ENCODE assay signal across 21 mouse cellular contexts in the genomic region with DNA sequence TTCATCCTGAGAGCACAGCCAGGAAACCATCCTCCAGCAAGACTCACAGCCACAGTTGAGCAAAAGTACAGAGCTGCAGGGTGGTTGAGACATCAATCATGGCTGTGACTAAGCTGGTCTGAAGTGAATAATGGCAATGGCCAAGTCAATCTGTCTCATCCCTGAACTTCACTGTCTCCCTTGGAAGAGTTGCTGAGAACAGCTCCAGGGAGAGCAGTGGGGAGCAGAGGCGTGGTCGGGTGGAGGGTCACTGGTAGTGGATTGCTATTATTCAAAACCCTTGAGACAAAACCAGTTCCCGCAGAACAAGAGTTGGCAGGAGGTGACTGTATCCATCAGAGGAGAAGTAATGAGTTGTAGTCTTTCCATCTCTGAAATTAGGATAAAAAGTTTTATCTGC.
DNase-seq lines count a peak whose midpoint lies in the region; TF ChIP-seq lines count a peak whose summit lies in the region.
"Had no signal": no experiment of that assay in that cellular context is flagged by ENCODE, and none has a peak within 500 bp of the region (broad histone marks: within the 10 kb centered on the region; RNA-seq: fewer than 3 reads in every experiment).

No protein-coding gene starts in this region.

- WGBS in kidney, adult 2 months: 82% methylated on average over 3 of the region's 3 CpGs

- H3K4me1 ChIP-seq in kidney, adult 2 months (ENCODE audit: control insufficient read depth, insufficient read depth, low read length): no peaks in the 10 kb centered on the region
- H3K4me1 ChIP-seq: embryonic facial prominence, embryonic 12.5 days; heart, embryonic 15.5 days; hindbrain, embryonic 13.5 days; kidney, embryonic 15.5 days had no signal

- H3K4me3 ChIP-seq in kidney, adult 2 months (ENCODE audit: insufficient read depth, low read depth, low read length): no peak overlapping the region
- H3K4me3 ChIP-seq: embryonic facial prominence, embryonic 12.5 days; heart, embryonic 15.5 days; hindbrain, embryonic 13.5 days; kidney, embryonic 15.5 days had no signal

- TF ChIP-seq CTCF in kidney, adult 2 months (conservative IDR thresholded peaks at IDR 0.05; ENCODE audit: insufficient read depth, insufficient read length, low read depth, low read length): no peak

- no peak overlapping the region for H3K27ac ChIP-seq in kidney, adult 2 months (ENCODE audit: insufficient read depth, low read depth, low read length)
- H3K27ac ChIP-seq: embryonic facial prominence, embryonic 12.5 days; heart, embryonic 15.5 days; hindbrain, embryonic 13.5 days; hindbrain, postnatal 0 days; kidney, embryonic 15.5 days had no signal

- H3K36me3 ChIP-seq in kidney, adult 2 months (ENCODE audit: control insufficient read depth, insufficient read depth, low read length): no peaks in the 10 kb centered on the region
- H3K36me3 ChIP-seq: embryonic facial prominence, embryonic 12.5 days; G1E; heart, embryonic 15.5 days; hindbrain, embryonic 13.5 days; kidney, embryonic 15.5 days had no signal

- DNase-seq in 3T3-L1 (ENCODE audit: low read depth, low spot score): peak; percentile 70
- DNase-seq in Muller cell, postnatal 12 days (ENCODE audit: inconsistent ontology term): peak; percentile 75
- peak; percentile 41 for DNase-seq in adrenal gland, adult 8-10 months
- peak; percentile 44 to 53 for DNase-seq in adrenal gland, postnatal 36 days
- no peak for DNase-seq in kidney, adult 2 months
- no peak for DNase-seq in right cerebral cortex, postnatal 4 days
- DNase-seq in lung, postnatal 4 days: no peak
- DNase-seq: B cell, adult 2 months; cerebellum, adult 11 months; cerebellum, adult 8-10 months; cerebellum, postnatal 14 days; forebrain, postnatal 0 days; heart, adult 18-20 months; heart, postnatal 14 days; kidney, adult 11 months had no signal

- H3K27me3 ChIP-seq in kidney, adult 2 months (replicated peaks; ENCODE audit: control insufficient read depth, insufficient read depth, low read length): no peaks in the 10 kb centered on the region
- H3K27me3 ChIP-seq: embryonic facial prominence, embryonic 12.5 days; heart, embryonic 15.5 days; hindbrain, embryonic 13.5 days; kidney, embryonic 15.5 days had no signal

- TF ChIP-seq POLR2A in kidney, adult 2 months (IDR thresholded peaks at IDR 0.05; ENCODE audit: low read depth, low read length): no peak

Comparison
In these comparisons a context has a peak if more than half of its experiments do, and no peak if none do; other contexts are left out.
1. DNase-seq: peak in 3T3-L1 (single experiment), Muller cell, postnatal 12 days (single experiment), adrenal gland, adult 8-10 months (single experiment) and adrenal gland, postnatal 36 days (2 of 2); none in kidney, adult 2 months (single experiment), right cerebral cortex, postnatal 4 days (single experiment) and lung, postnatal 4 days (0 of 2).